Mouse (Mus musculus) liver, embryonic 11.5 days (tissue): ENCODE data around the gene Clcn2. TPM values are rescaled to one million over a fixed set of nuclear protein-coding genes. Genes with fewer than 3 reads are reported as not detected.

Source experiments
- ATAC-seq: fragments of 200-750 bp; cut with Nextera tagmentation; replicated peaks from 2 replicates; pipeline ENCODE4 v1.8.0; 2017; ENCODE audit warnings: moderate number of reproducible peaks, mild to moderate bottlenecking, moderate TSS enrichment, moderate library complexity; ENCODE audit not compliant: low FRiP score
- DNase-seq: peaks from one replicate; pipeline ENCODE4 v3.0.0-alpha.2; 2017; ENCODE audit warnings: low spot score
- H3K27ac ChIP-seq: fragments of 300-500 bp; sonication (generic); 2 replicates; pipeline ENCODE4 v1.5.1; 2014; ENCODE audit warnings: mild to moderate bottlenecking, low read depth, low read length, control low read depth
- H3K27me3 ChIP-seq: fragments of 300-500 bp; sonication (generic); replicated peaks from 2 replicates; pipeline ENCODE4 v1.6.1; 2014; ENCODE audit warnings: low read length, mixed read lengths; ENCODE audit not compliant: control insufficient read depth, insufficient read depth
- H3K36me3 ChIP-seq: fragments of 300-500 bp; sonication (generic); 2 replicates; pipeline ENCODE4 v1.6.1; 2014; ENCODE audit warnings: mild to moderate bottlenecking, low read length, moderate library complexity, mixed read lengths; ENCODE audit not compliant: control insufficient read depth, insufficient read depth
- H3K4me1 ChIP-seq: fragments of 300-500 bp; sonication (generic); replicated peaks from 2 replicates; pipeline ENCODE4 v1.6.1; 2014; ENCODE audit warnings: low read length, mixed read lengths; ENCODE audit not compliant: control insufficient read depth, insufficient read depth
- H3K4me2 ChIP-seq: fragments of 300-500 bp; sonication (generic); 2 replicates; pipeline ENCODE4 v1.6.1; 2014; ENCODE audit warnings: mild to moderate bottlenecking, control low read depth, moderate library complexity
- H3K4me3 ChIP-seq: fragments of 300-500 bp; sonication (generic); 2 replicates; pipeline ENCODE4 v1.5.1; 2014; ENCODE audit warnings: low read depth, low read length, control low read depth
- H3K9ac ChIP-seq: fragments of 300-500 bp; sonication (generic); 2 replicates; pipeline ENCODE4 v1.6.1; 2014; ENCODE audit warnings: low read depth, low read length, control low read depth
- H3K9me3 ChIP-seq: fragments of 300-500 bp; sonication (generic); 2 replicates; pipeline ENCODE4 v1.6.1; 2016; ENCODE audit warnings: low read length, inconsistent platforms, mixed read lengths; ENCODE audit not compliant: control insufficient read depth
- WGBS: fragments of 180-500 bp; shearing (Covaris S2); extraction: QIAGEN DNeasy Blood & Tissue Kit; methylation state at CpG from one replicate; pipeline ENCODE4 v1.1.7; 2014; 5-methylcytosine and 5-hydroxymethylcytosine counted together
- polyA plus RNA-seq: library from polyadenylated mRNA; unstranded; fragments of >200 nt; fragmentation: Nextera tagmentation; extraction: Ambion mirVana; gene quantifications from 2 replicates; pipeline ENCODE4 v1.2.1, GENCODE M21; 2014

Clcn2 gene
- polyA plus RNA-seq, 1 experiment from 2014 or later: 14.4 TPM

DNA sequence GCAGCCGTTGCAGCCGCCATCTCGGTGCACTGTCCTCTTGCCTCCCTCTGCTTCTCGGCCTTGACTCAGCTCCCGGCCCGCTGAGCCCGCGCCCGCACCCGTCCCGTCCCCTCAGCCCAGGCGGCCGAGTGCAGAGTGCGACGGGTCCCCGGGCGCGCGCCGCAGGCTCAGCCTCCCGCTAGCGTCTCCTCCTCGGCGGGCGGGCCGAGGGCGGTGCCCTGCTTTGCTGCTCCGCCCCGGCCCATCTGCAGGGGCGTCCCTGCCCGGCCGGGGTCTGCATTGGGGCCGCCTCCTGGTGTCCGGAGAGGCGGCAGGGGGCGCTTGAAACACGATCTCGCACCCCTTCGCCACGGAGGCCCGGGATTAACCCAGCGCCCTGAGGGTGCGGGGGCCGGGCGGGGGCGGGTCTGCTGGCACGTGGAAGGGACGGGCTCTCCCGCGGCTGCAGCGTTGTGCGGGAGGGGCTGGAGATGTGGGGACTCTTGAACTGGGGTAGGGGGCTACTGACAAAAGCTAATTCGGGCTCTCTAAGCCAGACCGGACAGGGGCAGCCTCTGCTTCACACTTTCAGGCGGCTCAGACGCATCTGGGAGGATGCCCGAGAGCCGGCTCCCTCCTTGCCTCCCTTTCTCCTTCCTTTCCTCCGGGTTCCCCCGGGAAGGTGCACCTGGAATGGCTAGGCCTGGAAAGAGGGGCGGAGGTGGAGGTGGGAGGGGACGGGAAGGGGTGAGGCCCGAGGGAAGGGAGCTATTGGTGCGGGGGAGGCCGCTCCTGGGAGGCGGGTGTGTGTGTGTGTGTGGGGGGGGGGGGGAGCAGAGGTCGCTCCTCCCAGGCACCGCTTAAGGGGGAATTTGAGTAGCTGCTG lies 1.3 kb downstream of the Clcn2 start:
- DNase-seq: peak; percentile 83
- Histone ChIP-seq H3K4me3 (peak overlapping the region; percentile 74), H3K36me3 (peaks cover 3% of the 10 kb centered on the region; the same call in 1 of the 2 replicates), H3K27me3 (no peaks in the 10 kb centered on the region), H3K9ac (peak overlapping the region; percentile 82), H3K27ac (peak overlapping the region; percentile 83), H3K4me2 (peak overlapping the region; percentile 94), H3K4me1 (peaks cover 39% of the 10 kb centered on the region), H3K9me3 (no peaks in the 10 kb centered on the region)
- ATAC-seq: peak; percentile 66
- WGBS: under 1% methylated on average over 67 of the region's 68 CpGs

DNA sequence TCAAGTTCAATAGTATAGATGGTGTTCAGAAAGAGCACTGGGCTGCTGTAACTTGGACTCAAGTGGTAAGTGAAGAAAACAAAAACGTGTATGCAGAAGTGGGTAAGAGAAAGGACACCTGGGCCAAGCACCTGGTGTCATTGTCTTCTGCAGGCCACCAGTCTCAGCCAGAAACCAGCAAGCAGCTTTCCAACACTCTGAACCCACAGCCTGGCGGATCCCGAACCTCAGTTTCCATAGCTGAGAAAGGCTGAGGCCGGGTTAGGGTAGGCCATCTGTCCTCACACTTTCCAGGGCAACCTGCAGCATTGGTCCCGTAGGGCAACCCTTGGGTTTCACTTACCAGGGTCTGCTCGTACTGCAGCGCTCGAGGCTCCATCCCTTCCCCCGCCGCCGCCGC lies 2.0 kb downstream of the Clcn2 start:
- ATAC-seq (no peak), DNase-seq (no peak)
- peaks cover 3% of the 10 kb centered on the region; the same call in 1 of the 2 replicates for H3K36me3 ChIP-seq
- H3K27me3 ChIP-seq: no peaks in the 10 kb centered on the region
- WGBS: 4% methylated on average over 12 of the region's 12 CpGs
- peaks cover 39% of the 10 kb centered on the region for H3K4me1 ChIP-seq
- H3K4me2 ChIP-seq: peak overlapping the region; percentile 94
- peak overlapping the region; percentile 83; the same call in 1 of the 2 replicates for H3K27ac ChIP-seq
- H3K9me3 ChIP-seq: no peaks in the 10 kb centered on the region
- H3K9ac ChIP-seq: peak overlapping the region; percentile 82
- H3K4me3 ChIP-seq: peak overlapping the region; percentile 74

DNA sequence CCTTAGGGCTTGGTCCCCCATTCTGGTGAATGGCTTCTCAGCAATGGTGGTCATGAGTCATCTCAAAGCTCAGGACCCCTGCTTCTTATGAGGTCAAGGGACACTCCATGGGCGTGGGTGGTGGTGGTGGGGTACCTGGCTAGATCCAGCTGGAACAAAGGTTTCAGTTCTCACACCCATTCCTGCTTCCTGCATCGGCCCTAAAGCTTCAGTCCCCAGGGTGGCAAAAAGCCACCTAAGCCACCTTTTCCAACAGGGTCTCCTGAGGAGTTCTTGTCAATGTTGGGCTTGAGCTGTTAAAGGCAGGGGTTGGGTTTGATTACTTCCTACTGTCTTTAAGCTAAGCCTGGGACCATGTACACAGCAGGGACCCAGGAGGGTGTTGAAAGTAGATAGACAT lies 2.4 kb downstream of the Clcn2 start:
- H3K4me2 ChIP-seq: peak overlapping the region; percentile 94
- H3K27ac ChIP-seq: peak overlapping the region; percentile 83; the same call in 1 of the 2 replicates
- 54% methylated on average over 2 of the region's 2 CpGs for WGBS
- no peaks in the 10 kb centered on the region for H3K9me3 ChIP-seq
- no peaks in the 10 kb centered on the region for H3K27me3 ChIP-seq
- peak overlapping the region; percentile 74 for H3K4me3 ChIP-seq
- H3K4me1 ChIP-seq: peaks cover 39% of the 10 kb centered on the region
- DNase-seq: no peak
- H3K36me3 ChIP-seq: peaks cover 5% of the 10 kb centered on the region; the same call in 1 of the 2 replicates
- H3K9ac ChIP-seq: peak overlapping the region; percentile 82
- no peak for ATAC-seq

DNA sequence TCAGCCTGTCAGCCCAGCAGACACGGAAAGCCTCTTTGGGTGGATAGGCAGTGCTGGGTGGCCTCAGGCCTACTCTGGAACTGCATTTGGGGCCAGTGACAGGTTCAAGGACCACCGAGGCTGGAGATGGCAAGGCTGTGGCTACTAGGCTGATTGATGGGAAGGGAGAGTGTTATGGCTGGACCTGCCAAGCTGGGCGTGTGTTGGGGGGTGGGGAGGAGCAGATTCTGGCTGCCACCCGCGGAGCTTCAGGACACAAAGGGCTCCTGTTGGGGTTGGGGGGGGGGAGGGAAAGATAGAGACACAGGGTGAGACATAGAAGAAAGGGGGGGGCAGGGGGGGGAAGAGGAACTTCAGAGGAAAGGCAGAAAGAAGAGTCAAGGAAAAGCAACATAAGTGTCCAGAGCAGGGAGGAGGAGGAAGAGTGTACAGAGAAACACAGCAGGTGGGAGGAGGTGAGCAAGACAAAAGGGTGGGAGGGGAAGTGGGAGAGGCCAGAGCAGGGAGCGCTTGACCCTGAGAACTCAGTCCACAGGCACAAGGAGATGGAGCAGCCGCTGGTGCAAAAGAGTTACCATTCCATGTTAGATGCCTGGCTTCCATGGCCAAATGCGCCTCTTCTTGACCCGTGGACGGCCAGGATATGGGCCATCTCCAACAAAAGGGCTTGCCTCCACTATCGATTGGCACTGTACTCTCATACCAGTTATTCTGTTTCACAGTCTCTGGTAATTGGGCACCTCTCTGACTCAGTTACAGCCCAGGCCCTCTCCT lies 3.1 kb downstream of the Clcn2 start:
- peak overlapping the region; percentile 74 for H3K4me3 ChIP-seq
- no peaks in the 10 kb centered on the region for H3K9me3 ChIP-seq
- WGBS: 53% methylated on average over 11 of the region's 11 CpGs
- no peak for DNase-seq
- no peaks in the 10 kb centered on the region for H3K27me3 ChIP-seq
- peaks cover 9% of the 10 kb centered on the region; the same call in 1 of the 2 replicates for H3K36me3 ChIP-seq
- peak overlapping the region; percentile 68; the same call in 1 of the 2 replicates for H3K27ac ChIP-seq
- H3K4me1 ChIP-seq: peaks cover 39% of the 10 kb centered on the region
- peak overlapping the region; percentile 82 for H3K9ac ChIP-seq
- no peak for ATAC-seq
- peak overlapping the region; percentile 94 for H3K4me2 ChIP-seq

DNA sequence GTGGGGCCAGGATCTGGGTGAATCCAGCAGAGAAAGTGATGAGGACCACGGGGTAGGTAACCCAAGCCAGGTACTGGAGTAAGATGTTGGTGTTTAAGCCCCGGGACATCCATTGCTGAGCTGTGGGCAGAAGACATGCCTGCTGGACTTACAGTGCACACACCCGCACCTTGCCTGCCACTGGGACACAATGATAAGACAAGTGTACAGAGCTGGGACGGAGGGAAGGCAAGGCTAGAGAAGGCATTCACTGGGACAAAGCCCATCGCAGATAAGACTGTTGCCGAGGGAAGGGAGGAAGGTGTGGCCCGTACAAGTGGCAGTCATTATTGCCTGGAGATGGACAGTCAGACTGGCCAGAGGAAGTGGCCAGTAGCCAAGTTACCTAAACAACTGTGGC lies 4.7 kb downstream of the Clcn2 start:
- Histone ChIP-seq H3K27ac (peak overlapping the region; percentile 68), H3K9ac (peak overlapping the region; percentile 22; the same call in 1 of the 2 replicates), H3K4me1 (peaks cover 36% of the 10 kb centered on the region), H3K27me3 (no peaks in the 10 kb centered on the region), H3K9me3 (no peaks in the 10 kb centered on the region), H3K36me3 (peaks cover 12% of the 10 kb centered on the region; the same call in 1 of the 2 replicates), H3K4me2 (peak overlapping the region; percentile 94), H3K4me3 (peak overlapping the region; percentile 22)
- 60% methylated on average over 7 of the region's 7 CpGs for WGBS
- ATAC-seq (peak; percentile 39), DNase-seq (no peak)

DNA sequence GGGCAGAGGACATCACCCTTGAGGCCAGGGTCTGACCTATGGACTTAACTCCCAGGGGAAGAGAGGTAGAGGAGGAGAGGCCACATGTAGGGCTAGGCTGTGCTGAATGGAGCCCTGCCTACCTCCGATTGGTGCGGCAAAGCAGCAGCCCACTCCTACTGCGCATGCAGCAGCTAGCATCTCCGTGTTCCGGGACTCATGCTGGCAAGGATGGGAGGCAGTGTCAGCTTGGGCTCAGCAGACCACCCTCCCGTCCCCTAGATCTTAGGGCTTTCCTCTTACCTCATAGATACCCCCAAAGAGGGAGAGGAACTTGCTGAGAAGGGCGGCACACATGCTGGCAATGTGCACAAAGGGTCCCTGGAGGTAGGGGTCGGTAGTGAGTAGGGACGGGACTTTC lies 5.4 kb downstream of the Clcn2 start:
- WGBS: 76% methylated on average over 9 of the region's 9 CpGs
- H3K27ac ChIP-seq: no peak overlapping the region

DNA sequence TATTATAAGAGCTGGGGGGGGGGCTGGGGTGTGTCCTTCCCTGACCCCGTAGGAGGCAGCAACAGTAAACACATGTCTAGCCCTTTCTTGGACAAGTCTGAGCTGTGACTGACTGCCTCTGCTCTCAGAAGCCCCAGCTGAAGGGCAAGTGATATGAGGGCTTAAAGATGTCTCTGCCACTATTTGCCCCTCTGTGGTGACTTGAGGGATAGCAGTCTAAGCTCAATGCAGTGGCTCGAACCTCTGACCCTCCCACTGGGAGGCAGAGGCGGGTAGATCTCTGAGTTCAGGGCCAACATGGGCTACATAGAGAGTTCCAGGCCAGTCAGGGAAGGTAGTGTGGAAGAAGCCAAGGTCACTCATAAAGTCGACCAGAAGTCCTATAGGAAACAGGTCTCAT lies 6.7 kb downstream of the Clcn2 start:
- Histone ChIP-seq H3K27ac (no peak overlapping the region), H3K9me3 (no peaks in the 10 kb centered on the region), H3K9ac (no peak overlapping the region), H3K4me2 (no peak overlapping the region), H3K27me3 (no peaks in the 10 kb centered on the region), H3K4me1 (peaks cover 54% of the 10 kb centered on the region), H3K36me3 (peaks cover 15% of the 10 kb centered on the region), H3K4me3 (no peak overlapping the region)
- WGBS: 64% methylated on average over 4 of the region's 4 CpGs
- no peak for ATAC-seq
- no peak for DNase-seq

More for the DNA sequence above, 5.4 kb downstream of the Clcn2 start:
- H3K4me2 ChIP-seq: peak overlapping the region; percentile 94
- ATAC-seq (no peak), DNase-seq (no peak)
- peaks cover 42% of the 10 kb centered on the region for H3K4me1 ChIP-seq
- H3K9ac ChIP-seq: no peak overlapping the region; the same call in 1 of the 2 replicates
- peaks cover 13% of the 10 kb centered on the region; the same call in 1 of the 2 replicates for H3K36me3 ChIP-seq
- H3K4me3 ChIP-seq: 0 out of 2 replicates have a peak overlapping the region, but pooled peaks have one; percentile 22
- H3K9me3 ChIP-seq: no peaks in the 10 kb centered on the region
- H3K27me3 ChIP-seq: no peaks in the 10 kb centered on the region

DNA sequence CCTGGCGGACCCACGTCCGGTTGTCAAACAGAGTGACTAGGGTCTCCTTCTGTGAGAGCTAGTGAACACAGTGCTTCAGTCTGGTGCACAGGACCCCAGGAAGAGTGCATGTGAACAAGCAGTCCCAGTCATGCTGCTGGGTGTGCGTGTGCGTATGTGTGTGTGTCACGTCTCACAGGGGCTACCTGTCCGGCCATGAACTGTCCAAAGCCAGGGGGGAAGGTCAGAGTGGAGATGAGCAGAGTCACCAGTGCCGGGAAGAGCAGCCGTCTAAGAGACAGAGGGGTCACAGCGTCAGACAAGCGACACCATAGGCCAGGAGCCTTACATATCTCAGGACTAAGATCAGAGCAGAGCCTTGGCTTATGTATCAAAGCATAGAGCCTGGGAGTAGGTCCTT lies 7.2 kb downstream of the Clcn2 start:
- Histone ChIP-seq H3K27ac (no peak overlapping the region), H3K4me2 (no peak overlapping the region), H3K36me3 (peaks cover 15% of the 10 kb centered on the region), H3K4me1 (peaks cover 56% of the 10 kb centered on the region), H3K4me3 (no peak overlapping the region), H3K9ac (no peak overlapping the region), H3K9me3 (no peaks in the 10 kb centered on the region), H3K27me3 (no peaks in the 10 kb centered on the region)
- ATAC-seq: no peak
- DNase-seq: no peak
- 88% methylated on average over 11 of the region's 11 CpGs for WGBS
